Mouse (Mus musculus) stomach, postnatal 0 days (tissue): ENCODE measurements around the gene Serhl. TPM values are rescaled to one million over a fixed set of nuclear protein-coding genes. Genes with fewer than 3 reads are reported as not detected.

ENCODE experiments used
- ATAC-seq: fragments of 200-750 bp; cut with Nextera tagmentation; 2 replicates; pipeline ENCODE4 v1.8.0; 2017; ENCODE audit not compliant: low FRiP score, low TSS enrichment
- DNase-seq: peaks from one replicate; pipeline ENCODE4 v3.0.0-alpha.2; 2016; ENCODE audit warnings: low spot score
- H3K27ac ChIP-seq: fragments of 300-500 bp; sonication (generic); replicated peaks from 2 replicates; pipeline ENCODE4 v1.5.1; 2014; ENCODE audit warnings: mild to moderate bottlenecking, control low read depth
- H3K27me3 ChIP-seq: fragments of 300-500 bp; sonication (generic); 2 replicates; pipeline ENCODE4 v1.6.1; 2014; ENCODE audit warnings: low read length; ENCODE audit not compliant: control insufficient read depth, insufficient read depth
- H3K36me3 ChIP-seq: fragments of 300-500 bp; sonication (generic); 2 replicates; pipeline ENCODE4 v1.6.1; 2014; ENCODE audit warnings: low read length, mixed read lengths; ENCODE audit not compliant: control insufficient read depth, insufficient read depth
- H3K4me1 ChIP-seq: fragments of 300-500 bp; sonication (generic); replicated peaks from 2 replicates; pipeline ENCODE4 v1.6.1; 2014; ENCODE audit warnings: antibody characterized with exemption; ENCODE audit not compliant: control insufficient read depth, insufficient read depth
- H3K4me2 ChIP-seq: fragments of 300-500 bp; sonication (generic); replicated peaks from 2 replicates; pipeline ENCODE4 v1.6.1; 2014; ENCODE audit warnings: low read depth, mild to moderate bottlenecking, control low read depth, moderate library complexity
- H3K4me3 ChIP-seq: fragments of 300-500 bp; sonication (generic); 2 replicates; pipeline ENCODE4 v1.5.1; 2014; ENCODE audit warnings: low read depth, low read length, control low read depth
- H3K9ac ChIP-seq: fragments of 300-500 bp; sonication (generic); 2 replicates; pipeline ENCODE4 v1.6.1; 2014; ENCODE audit warnings: mild to moderate bottlenecking, low read length, control low read depth, mixed read lengths
- H3K9me3 ChIP-seq: fragments of 300-500 bp; sonication (generic); 2 replicates; pipeline ENCODE4 v1.6.1; 2016; ENCODE audit warnings: low read length; ENCODE audit not compliant: control insufficient read depth
- CTCF ChIP-seq: IDR thresholded peaks from 2 replicates; pipeline ENCODE4 v1.5.1; 2016; ENCODE audit warnings: antibody characterized with exemption, low read depth, mild to moderate bottlenecking, moderate library complexity
- EP300 ChIP-seq: optimal IDR thresholded peaks from 2 replicates; pipeline ENCODE3; 2016; ENCODE audit warnings: antibody characterized with exemption
- WGBS: fragments of 180-500 bp; shearing (Covaris S2); extraction: QIAGEN DNeasy Blood & Tissue Kit; methylation state at CpG from one replicate; pipeline ENCODE4 v1.1.7; 2014; 5-methylcytosine and 5-hydroxymethylcytosine counted together
- polyA plus RNA-seq: library from polyadenylated mRNA; unstranded; fragments of >200 nt; fragmentation: Nextera tagmentation; extraction: Ambion mirVana; gene quantifications from 2 replicates; pipeline ENCODE4 v1.2.1, GENCODE M21; 2015

Gene Serhl
- polyA plus RNA-seq, 1 experiment from 2014 or later, result 51.5 TPM

DNA sequence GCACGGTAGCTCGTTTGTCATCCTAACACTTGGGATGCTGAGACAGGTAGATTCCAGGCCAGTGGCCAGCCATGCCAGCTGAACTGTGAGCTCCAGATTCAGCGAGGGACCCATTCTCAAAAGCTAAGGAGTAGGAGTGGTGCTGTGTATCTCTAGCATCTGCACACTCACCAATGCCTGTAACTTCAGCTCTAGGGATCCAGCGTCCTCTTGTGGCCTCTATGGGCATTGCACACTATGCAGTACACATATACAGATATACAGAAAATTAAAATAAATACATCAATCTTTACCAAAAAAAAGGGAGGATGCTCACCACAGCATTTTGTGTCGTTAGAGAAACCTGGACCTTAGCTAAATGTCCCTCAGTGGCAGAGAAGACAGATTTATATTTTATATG, 17.6 kb upstream of the Serhl start:
- DNase-seq, result no peak
- no peaks in the 10 kb centered on the region for H3K9me3 ChIP-seq
- no peak overlapping the region for H3K4me3 ChIP-seq
- H3K9ac ChIP-seq, result no peak overlapping the region
- H3K27me3 ChIP-seq, result no peaks in the 10 kb centered on the region
- no peaks in the 10 kb centered on the region for H3K36me3 ChIP-seq
- no peak overlapping the region for H3K27ac ChIP-seq
- H3K4me1 ChIP-seq, result no peaks in the 10 kb centered on the region
- ATAC-seq, result no peak
- TF ChIP-seq EP300 (no peak), CTCF (peak; percentile 44; the same call in 1 of the 2 replicates)
- H3K4me2 ChIP-seq, result no peak overlapping the region
- 90% methylated on average over 5 of the region's 5 CpGs for WGBS

DNA sequence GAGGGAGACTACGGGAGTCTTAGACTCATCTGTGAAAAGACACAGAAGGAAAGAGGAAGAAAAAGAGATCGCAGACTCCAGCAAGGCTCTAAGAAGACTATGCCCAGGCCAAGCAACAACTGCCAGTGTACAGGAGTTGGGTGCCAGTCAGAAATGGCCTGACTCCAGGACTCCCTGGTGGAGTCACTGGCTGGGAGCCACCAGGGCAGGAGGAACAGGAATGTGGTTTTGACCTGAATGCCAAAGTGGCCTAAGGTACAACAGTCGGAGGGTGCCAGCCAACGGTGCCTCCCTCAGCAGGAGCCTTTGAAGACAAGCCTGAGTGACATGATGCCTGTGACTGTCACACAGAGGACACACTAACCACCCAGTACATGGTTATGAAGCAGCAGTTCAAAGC, 15.1 kb upstream of the Serhl start:
- no peak overlapping the region for H3K9ac ChIP-seq
- no peaks in the 10 kb centered on the region for H3K36me3 ChIP-seq
- H3K27me3 ChIP-seq, result no peaks in the 10 kb centered on the region
- 72% methylated on average over 4 of the region's 4 CpGs for WGBS
- H3K27ac ChIP-seq, result no peak overlapping the region
- H3K4me2 ChIP-seq, result no peak overlapping the region
- H3K4me1 ChIP-seq, result no peaks in the 10 kb centered on the region
- H3K9me3 ChIP-seq, result no peaks in the 10 kb centered on the region
- DNase-seq (no peak), ATAC-seq (no peak)
- TF ChIP-seq EP300 (no peak), CTCF (no peak)
- no peak overlapping the region for H3K4me3 ChIP-seq

DNA sequence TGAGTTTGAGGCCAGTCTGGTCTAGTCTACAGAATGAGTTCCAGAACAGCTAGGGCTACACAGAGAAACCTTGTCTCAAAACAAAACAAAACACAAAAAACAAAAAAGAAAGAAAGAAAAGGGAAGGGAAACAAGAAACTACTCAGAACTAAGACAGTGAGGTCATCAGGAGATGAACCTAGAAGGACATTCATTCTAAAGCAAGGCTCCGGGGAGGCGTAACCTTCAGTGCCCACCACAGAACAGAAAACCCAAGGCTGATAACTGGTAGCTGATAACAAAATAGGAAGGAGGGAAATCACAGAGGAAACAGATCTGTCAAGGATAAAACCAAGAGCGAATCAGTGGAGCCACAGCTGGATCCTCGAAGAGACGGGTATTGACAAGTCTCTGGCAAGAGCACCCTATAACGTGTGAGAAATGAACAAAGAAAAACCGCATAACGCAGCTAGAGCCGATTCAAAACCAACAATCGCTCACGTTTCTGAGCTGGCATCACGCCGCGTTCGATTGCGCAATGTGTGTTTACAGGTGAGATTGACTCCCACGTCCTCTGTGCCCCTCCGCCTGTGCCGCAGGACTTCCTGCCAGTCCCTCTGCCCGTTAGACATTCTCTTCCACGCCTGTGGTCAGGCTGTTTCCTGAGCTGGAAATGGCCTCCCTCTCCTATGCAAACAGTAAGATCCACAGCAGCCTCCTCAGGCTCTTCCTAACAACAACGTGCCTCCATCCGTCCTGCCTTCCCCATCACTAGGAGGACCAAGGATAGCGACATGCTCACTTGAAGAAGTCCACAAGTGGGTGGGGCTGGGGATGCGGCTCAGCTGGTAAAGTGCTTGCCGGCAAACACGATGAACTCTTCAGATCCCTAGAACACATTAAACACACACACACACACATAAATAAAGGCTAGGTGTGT, 13.4 kb upstream of the Serhl start:
- no peaks in the 10 kb centered on the region for H3K27me3 ChIP-seq
- H3K4me1 ChIP-seq, result no peaks in the 10 kb centered on the region
- peak; percentile 63 for DNase-seq
- H3K36me3 ChIP-seq, result no peaks in the 10 kb centered on the region
- H3K9ac ChIP-seq, result no peak overlapping the region
- TF ChIP-seq CTCF, result no peak
- ATAC-seq, result no peak
- no peaks in the 10 kb centered on the region for H3K9me3 ChIP-seq
- 38% methylated on average over 27 of the region's 27 CpGs for WGBS
- H3K4me3 ChIP-seq, result no peak overlapping the region
- no peak overlapping the region for H3K27ac ChIP-seq
- no peak overlapping the region for H3K4me2 ChIP-seq

DNA sequence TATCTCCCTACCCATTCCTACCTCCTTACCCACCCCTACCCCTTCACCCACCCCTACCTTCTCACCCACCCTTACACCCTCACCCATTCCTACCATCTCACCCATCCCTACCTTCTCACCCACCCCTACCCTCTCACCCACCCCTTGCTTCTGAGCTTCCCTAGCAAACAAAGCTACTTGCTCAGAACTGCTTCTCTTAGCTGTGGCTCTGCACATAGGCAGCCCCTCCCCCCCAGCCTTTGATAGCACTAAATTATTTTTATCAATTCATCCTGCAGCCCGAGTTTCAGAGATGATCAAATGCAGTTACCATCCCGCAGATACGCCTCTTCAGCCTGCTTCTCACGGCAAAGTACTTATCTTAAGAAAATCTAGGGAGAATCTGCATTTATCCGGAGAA, 5.8 kb upstream of the Serhl start:
- H3K4me1 ChIP-seq, result no peaks in the 10 kb centered on the region
- H3K36me3 ChIP-seq, result no peaks in the 10 kb centered on the region
- H3K27me3 ChIP-seq, result no peaks in the 10 kb centered on the region
- H3K4me2 ChIP-seq, result no peak overlapping the region
- ATAC-seq (no peak), DNase-seq (no peak)
- no peak overlapping the region for H3K9ac ChIP-seq
- no peaks in the 10 kb centered on the region for H3K9me3 ChIP-seq
- no peak overlapping the region for H3K27ac ChIP-seq
- WGBS, result 73% methylated on average over 5 of the region's 5 CpGs
- H3K4me3 ChIP-seq, result no peak overlapping the region
- TF ChIP-seq EP300, result no peak
- no peak for TF ChIP-seq CTCF

DNA sequence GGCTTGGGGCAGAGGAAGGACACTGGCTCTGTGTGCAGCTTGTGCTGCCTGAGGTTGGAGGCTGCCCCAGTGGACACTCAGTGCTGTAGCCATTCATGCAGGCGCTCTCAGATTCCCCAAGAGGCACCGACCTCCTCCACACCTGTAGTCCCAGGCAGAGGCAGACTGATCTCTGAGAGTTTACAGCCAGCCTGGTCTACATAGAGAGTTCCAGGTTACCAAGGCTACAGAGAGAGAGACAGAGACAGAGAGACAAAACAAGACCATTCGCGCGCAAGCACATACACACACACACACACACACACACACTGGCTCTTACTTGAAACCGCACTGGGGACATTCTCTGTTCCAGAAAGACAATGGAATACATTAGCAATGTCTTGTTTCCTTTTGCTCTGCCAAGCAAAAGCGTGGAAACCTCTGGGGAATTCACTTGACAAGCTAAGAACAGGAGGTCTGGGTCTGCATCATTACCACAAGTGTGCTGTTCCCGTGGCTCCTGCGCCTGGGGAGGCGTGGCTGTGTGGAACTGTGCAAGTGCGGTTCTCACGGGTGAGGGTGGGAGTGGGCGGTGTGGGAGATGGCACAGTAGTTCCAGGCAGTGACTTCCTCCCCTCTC, 5.2 kb upstream of the Serhl start:
- no peak for ATAC-seq
- TF ChIP-seq CTCF (no peak), EP300 (no peak)
- H3K36me3 ChIP-seq, result no peaks in the 10 kb centered on the region
- 51% methylated on average over 13 of the region's 13 CpGs for whole genome bisulfite sequencing
- H3K4me2 ChIP-seq, result no peak overlapping the region
- no peaks in the 10 kb centered on the region for H3K9me3 ChIP-seq
- H3K27ac ChIP-seq, result no peak overlapping the region
- H3K4me1 ChIP-seq, result no peaks in the 10 kb centered on the region
- H3K4me3 ChIP-seq, result no peak overlapping the region
- no peaks in the 10 kb centered on the region for H3K27me3 ChIP-seq
- no peak overlapping the region for H3K9ac ChIP-seq
- DNase-seq, result no peak

DNA sequence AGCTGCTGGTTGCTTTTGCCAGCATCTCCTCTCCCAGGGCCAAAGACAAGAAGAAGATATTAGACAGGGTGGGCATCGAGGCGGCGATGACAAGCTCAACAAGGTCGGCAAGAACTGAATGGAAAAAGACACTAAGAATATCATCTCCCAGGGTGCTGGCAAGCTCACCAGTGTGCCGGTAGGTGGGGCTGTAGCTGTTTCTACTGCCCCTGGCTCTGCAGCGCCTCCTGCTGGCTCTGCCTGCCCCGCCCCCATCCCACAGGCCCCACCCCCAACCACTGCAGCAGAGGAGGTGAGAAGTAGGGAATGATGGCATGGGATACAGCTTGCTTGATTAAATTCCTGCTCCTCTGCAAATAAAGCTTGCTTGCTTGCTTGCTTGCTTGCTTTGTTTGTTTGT, 3.4 kb upstream of the Serhl start:
- TF ChIP-seq CTCF (peak; percentile 81), EP300 (no peak)
- H3K27me3 ChIP-seq, result no peaks in the 10 kb centered on the region
- ATAC-seq, result no peak
- H3K4me2 ChIP-seq, result no peak overlapping the region
- H3K4me3 ChIP-seq, result no peak overlapping the region
- DNase-seq, result peak; percentile 79
- H3K27ac ChIP-seq, result no peak overlapping the region
- H3K36me3 ChIP-seq, result no peaks in the 10 kb centered on the region
- no peak overlapping the region for H3K9ac ChIP-seq
- no peaks in the 10 kb centered on the region for H3K4me1 ChIP-seq
- no peaks in the 10 kb centered on the region for H3K9me3 ChIP-seq
- WGBS, result 41% methylated on average over 6 of the region's 7 CpGs
